Mouse (Mus musculus) E14TG2a.4 (cell line): Measurements from ENCODE around the gene Fam72a.

Source experiments
- CTCF ChIP-seq: conservative IDR thresholded peaks from 2 replicates; pipeline ENCODE4 v1.5.1; 2014; ENCODE audit warnings: low read length
- NANOG ChIP-seq: IDR thresholded peaks from 2 replicates; pipeline ENCODE4 v1.6.1; 2014; ENCODE audit warnings: borderline replicate concordance, low read length, mixed read lengths

DNA sequence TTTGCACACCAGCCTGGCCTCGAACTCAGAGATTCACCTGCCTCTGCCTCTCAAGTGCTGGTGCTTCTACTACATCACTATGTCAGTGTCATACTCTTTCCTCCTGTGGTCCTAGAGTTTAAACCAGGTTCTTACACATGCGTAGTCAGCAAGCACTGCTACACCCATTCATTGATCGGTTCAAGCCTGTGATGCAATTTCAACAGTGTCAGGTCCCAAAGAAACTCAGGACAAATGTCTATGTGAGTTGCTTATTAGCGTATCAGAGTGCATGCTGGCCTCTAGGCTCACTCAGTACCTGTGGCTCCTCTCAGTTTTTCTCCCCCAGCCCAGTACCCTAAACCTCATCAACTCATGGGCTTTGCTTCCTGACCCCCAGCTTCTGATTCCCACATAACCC is 42.7 kb downstream of the Fam72a start:
- TF ChIP-seq CTCF (no peak), NANOG (no peak)
